Mouse (Mus musculus) left cerebral cortex, adult 2 months (tissue): ENCODE data around the gene Hist1h3b. TPM values are rescaled to one million over a fixed set of nuclear protein-coding genes. Genes with fewer than 3 reads are reported as not detected.

Experiments
- DNase-seq, 2 experiments: peaks; one replicate each; pipeline ENCODE4 v3.0.0; 2021 to 2022; ENCODE audit warnings: low spot score in 2 of 2, mixed read lengths in 1 of 2; ENCODE audit errors: extremely low spot score in 1 of 2
- H3K27ac ChIP-seq: fragments of 200-600 bp; 2 replicates; pipeline ENCODE4 v1.8.1; 2022
- H3K4me3 ChIP-seq: fragments of 200-600 bp; 2 replicates; pipeline ENCODE4 v1.8.1; 2022
- CTCF ChIP-seq: fragments of 200-600 bp; IDR thresholded peaks from 2 replicates; pipeline ENCODE4 v1.8.1; 2022; ENCODE audit warnings: antibody characterized with exemption, mild to moderate bottlenecking, moderate library complexity
- intact Hi-C: fragments of 180-260 bp; cut with DNase I; formaldehyde crosslinking; loops from one replicate; pipeline ENCODE4 v1.15.1; 2025
- total RNA-seq, 2 experiments: library from RNA; stranded (reverse); gene quantifications; 2 replicates each; pipeline ENCODE4 v1.2.3; 2021

Hist1h3b gene
- total RNA-seq, 2 experiments from 2014 or later = 6.6 to 7.5 TPM

DNA sequence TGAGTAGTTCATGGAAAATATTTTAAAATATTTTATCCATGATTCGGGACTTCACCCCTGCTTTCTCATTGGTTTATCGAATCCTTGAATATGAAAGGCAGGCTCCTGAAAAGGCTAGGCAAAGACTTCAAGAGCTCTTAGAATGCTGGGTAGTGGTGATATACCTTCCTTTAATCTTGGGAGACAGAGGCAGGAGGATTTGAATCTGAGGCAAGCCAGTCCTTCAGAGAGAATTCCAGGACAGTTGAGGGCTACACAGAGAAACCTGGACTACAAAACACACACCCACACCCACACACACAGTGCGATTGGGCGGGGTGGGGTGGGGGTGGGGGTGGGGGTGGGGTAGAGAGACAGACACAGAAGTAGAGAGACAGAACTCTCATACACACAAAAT, 4.2 kb upstream of the Hist1h3b start:
- no peak for DNase-seq
- H3K27ac ChIP-seq = 0 out of 2 replicates have a peak overlapping the region, but pooled peaks have one; percentile 11
- no peak for TF ChIP-seq CTCF
- intact Hi-C loops = loop anchor here (2.0 to 10.0 kb wide), 2 partner anchors 165 to 313 kb away; no protein-coding TSS in a partner anchor
- no peak overlapping the region for H3K4me3 ChIP-seq

DNA sequence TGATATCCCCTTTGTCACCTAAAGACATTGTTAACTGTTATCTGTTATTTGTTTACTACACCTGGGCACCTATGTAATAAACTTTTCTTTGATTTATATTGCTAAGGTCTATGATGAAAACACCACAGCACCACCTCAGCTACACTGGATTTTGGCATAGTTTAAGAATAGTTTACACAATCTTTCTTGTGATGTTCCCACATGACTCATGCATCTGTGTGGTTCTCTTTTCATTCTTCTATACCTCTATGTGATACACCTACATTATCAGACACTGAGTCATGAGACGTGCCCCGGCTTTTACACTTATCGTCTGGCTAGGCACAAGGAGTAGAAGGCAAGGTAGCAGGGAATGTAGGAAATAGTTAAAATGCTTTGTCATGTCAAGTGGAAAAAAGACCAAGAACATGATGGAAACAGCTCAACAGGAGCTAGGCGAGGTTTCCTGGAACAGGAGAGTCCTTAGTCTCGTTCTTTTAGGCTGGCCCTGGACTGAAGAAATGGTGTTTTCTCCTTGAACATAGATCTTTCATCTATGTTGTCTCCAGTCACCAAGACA, 2.4 kb upstream of the Hist1h3b start:
- Histone ChIP-seq H3K27ac (no peak overlapping the region), H3K4me3 (no peak overlapping the region)
- no peak for DNase-seq
- no peak for TF ChIP-seq CTCF
- intact Hi-C loops = loop anchor here (5.0 to 10.0 kb wide), 2 partner anchors 315 to 1997 kb away; partner anchors contain the start of genes Hist1h2ak, Hist1h2bn and Hist1h4k

DNA sequence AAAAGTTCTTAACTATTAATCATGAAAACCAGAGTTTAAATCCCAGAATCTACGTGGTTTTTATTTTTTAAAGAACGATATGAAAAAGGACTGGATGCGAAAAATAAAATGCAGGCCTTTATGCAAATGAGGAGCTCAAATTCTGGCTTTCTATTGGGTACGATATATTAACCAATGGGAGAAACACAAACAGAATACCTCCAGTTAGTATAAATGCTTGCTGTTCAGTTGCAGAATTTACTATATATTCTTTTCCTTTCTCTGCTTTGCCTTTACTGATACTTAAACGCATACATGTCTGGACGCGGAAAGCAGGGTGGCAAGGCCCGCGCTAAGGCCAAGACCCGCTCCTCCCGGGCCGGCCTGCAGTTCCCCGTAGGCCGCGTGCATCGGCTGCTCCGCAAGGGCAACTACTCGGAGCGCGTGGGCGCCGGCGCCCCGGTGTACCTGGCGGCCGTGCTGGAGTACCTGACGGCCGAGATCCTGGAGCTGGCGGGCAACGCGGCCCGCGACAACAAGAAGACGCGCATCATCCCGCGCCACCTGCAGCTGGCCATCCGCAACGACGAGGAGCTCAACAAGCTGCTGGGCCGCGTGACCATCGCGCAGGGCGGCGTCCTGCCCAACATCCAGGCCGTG, 1.1 kb upstream of the Hist1h3b start, which contains the start of gene Hist1h2ab:
Hist1h2ab (plus strand) TSS at position 288 of the 639 bp plus-strand sequence.
- peak within 1 kb of the TSS; percentile 88 for H3K27ac ChIP-seq
- peak; percentile 46 to 49 for DNase-seq
- peak within 1 kb of the TSS; percentile 48 for H3K4me3 ChIP-seq
- intact Hi-C loops = loop anchor here (5.0 kb wide), 1 partner anchor 1999 kb away; the partner anchor contains the start of genes Hist1h2ak, Hist1h2bn and Hist1h4k

DNA sequence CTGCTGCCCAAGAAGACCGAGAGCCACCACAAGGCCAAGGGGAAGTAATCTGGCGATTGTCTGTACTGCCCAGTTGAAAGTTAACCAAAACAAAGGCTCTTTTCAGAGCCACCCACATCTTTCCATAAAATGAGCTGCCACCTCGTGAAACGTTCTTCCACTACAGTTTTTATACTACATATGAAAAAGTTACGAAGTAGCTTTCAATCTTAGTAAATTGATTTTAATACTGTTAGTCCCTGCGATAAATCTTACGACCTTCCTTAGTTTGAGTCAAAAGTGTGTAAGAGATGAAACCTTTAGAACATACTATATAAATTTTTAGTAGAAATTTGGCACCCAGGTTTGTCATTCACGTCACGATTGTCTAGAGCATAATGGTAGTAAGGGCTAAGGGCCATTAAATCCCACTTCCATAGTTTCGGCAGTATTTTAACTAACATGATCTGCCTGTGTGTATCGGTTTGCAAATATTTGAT, 550 bp upstream of the Hist1h3b start:
- intact Hi-C loops = loop anchor here (5.0 kb wide), 1 partner anchor 1999 kb away; the partner anchor contains the start of genes Hist1h2ak, Hist1h2bn and Hist1h4k
- Histone ChIP-seq H3K4me3 (peak overlapping the region; percentile 41), H3K27ac (peak overlapping the region; percentile 81; the same call in 1 of the 2 replicates)
- TF ChIP-seq CTCF = no peak
- no peak for DNase-seq

DNA sequence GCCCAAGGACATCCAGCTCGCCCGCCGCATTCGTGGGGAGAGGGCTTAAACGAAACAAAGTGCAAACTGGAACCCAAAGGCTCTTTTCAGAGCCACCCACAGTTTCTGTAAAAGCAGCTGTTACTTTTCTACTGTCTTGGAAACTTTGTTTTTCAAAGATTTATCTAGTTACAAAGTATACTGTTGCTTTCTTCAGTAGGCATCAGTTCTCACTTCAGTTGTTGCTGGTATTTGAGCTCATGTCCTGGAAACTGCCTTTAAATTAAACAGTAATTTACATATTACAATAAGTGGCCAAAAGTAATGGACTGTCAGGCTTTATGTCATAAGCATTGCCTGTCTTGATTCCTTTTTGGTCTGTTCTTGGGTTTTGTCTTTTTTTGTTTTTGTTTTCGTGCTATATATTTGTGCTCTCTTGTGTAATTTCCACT, 690 bp downstream of the Hist1h3b start:
- no peak for DNase-seq
- Histone ChIP-seq H3K4me3 (no peak overlapping the region), H3K27ac (no peak overlapping the region)
- intact Hi-C loops = loop anchor here (5.0 kb wide), 1 partner anchor 2000 kb away; the partner anchor contains the start of genes Hist1h2ak, Hist1h2bn and Hist1h4k
- TF ChIP-seq CTCF = no peak

DNA sequence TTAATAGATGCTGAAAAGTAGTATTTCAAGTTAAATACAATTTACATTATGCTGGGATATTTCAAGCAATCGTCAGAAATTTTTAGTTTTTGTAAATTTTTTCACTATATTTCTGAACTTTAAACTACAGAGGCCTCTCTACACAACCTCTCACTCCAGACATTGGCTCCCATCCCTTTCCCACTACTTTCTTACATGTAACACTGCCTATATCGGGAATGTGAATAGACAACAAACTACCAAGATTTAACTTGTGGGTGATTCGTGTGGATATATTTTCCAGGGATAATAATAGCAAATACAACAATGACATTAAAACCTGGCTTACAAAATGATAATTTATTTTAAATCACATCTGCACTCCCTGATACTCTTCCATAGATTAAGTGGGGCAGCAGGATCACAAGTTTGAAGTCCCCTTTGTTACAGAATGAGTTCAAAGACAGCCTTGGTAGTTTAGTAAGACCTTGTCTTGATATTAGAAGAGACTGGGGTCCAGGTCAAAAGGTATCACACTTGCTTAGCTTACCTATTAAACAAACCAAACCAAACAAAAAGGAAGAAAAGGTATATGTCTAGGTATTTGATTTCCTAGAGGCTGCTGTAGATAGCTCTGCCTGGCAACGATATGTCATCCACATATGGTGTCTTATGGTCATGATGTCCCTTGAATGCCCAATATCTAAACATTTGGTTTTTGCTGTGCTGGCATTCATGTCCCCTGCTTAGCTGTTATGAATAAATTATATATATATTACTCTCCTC, 1.4 kb downstream of the Hist1h3b start:
- intact Hi-C loops = loop anchor here (5.0 kb wide), 1 partner anchor 2001 kb away; the partner anchor contains the start of genes Hist1h2ak, Hist1h2bn and Hist1h4k
- TF ChIP-seq CTCF = no peak
- no peak overlapping the region for H3K4me3 ChIP-seq

DNA sequence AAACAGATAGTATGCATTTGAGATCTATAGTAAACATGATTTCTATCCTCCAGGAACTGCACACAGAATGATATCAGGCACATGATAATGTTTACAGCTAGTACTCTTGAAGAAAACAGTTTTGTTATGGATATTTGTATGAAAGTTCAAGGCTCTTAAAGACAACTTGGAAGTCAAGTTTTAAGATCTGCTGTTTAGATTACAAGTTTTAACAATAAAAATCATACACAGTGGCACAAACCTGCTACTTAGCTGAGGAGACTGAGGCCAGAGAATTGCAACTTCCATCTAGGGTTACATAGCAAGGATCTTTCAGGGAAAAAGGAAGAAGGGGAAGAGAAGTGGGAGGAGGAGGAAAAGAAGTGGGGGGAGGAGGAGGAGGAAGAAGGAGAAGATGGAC, 2.9 kb downstream of the Hist1h3b start:
- intact Hi-C loops = loop anchor here (5.0 kb wide), 1 partner anchor 2003 kb away; the partner anchor contains the start of genes Hist1h2ak, Hist1h2bn and Hist1h4k
- TF ChIP-seq CTCF = no peak
- Histone ChIP-seq H3K27ac (no peak overlapping the region), H3K4me3 (no peak overlapping the region)
- no peak for DNase-seq

More for the DNA sequence above, 1.4 kb downstream of the Hist1h3b start:
- DNase-seq = no peak
- H3K27ac ChIP-seq = no peak overlapping the region

DNA sequence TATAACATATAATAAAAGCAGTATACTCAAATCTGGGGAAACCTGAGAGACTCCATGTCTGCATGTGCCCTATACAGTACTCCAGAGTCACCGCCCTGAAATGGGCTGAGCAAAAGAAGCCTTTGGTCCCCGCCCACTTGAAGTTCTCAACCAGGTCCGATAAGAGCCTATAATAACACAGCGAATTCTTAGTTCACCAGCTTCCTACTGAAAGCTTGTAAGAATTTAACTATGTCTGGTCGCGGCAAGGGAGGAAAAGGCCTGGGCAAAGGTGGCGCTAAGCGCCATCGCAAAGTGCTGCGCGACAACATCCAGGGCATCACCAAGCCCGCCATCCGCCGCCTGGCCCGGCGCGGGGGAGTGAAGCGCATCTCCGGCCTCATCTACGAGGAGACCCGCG, 4.7 kb downstream of the Hist1h3b start, which contains the start of gene Hist1h4b:
Hist1h4b (plus strand) TSS at position 224 of the 400 bp plus-strand sequence.
- H3K27ac ChIP-seq = peak within 1 kb of the TSS; percentile 75
- H3K4me3 ChIP-seq = peak within 1 kb of the TSS; percentile 40
- intact Hi-C loops = no loop called here
- peak; percentile 82 to 88 for DNase-seq
- no peak for TF ChIP-seq CTCF

DNA sequence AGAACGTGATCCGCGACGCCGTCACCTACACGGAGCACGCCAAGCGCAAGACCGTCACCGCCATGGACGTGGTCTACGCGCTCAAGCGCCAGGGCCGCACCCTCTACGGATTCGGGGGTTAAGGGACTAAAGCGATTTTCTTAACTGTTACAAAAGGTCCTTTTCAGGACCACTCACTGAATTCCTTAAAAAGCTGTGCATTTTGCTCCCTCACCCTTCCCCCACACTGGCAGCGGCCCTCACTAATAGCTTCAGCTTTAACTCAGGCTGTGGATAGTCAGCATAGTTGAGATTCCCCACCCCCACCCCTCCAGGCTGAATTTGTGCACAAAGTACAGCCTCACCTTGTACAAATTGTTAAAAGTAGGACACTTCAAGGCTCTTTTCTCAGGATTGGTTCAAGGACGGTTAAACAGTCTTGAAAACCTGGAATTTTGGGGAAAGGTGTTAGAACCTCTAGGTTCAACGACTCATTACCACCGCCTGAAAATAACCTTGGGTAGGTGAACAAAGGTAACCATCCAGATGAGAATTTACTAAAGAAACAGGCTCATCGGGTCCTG, 5.2 kb downstream of the Hist1h3b start:
- no peak for TF ChIP-seq CTCF
- peak overlapping the region; percentile 75 for H3K27ac ChIP-seq
- peak overlapping the region; percentile 40 for H3K4me3 ChIP-seq
- intact Hi-C loops = no loop called here
- DNase-seq = no peak

DNA sequence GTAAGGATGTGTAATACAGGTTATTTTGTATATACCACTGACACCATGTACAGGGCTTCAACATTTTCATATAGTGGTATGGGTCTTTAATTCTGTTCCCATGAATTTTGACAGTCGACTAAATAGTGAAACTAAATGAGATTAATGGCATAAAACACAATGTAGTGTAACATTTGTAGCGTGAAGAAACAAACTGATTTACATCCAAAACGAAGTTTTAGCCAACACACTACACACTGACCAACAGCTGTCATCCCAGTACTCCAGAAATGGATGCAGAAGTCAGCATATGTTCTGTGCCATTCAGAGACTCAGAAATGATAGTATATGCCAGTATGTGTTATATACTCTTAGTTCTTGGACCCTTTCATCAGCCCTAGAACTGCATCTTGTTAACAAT, 5.9 kb downstream of the Hist1h3b start:
- intact Hi-C loops = no loop called here
- TF ChIP-seq CTCF = no peak

DNA sequence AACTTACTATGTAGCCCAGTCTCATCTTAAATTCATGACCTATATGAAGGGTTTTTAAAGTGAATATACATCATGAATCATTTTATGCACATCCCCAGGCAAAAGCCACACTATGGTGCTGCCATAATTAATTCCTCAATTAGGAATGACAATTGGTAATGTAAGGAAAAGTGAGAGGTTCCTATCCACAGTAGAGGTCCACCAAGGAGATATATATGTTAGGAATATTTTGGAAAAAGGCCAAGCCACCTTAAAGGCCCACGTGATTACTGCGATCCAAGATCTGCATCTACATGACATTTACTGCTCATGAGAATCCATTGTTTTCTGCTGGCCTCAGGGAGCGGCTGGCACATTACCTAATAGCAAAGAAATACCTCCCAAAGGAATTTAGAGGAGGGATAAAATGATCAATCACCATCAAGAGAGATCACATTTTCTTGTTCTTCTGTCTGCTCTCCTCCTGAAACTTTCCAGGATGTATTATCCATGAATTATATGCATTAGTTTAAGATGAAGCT, 7.2 kb downstream of the Hist1h3b start:
- intact Hi-C loops = no loop called here
- TF ChIP-seq CTCF = no peak
- no peak overlapping the region for H3K27ac ChIP-seq
- DNase-seq = no peak
- no peak overlapping the region for H3K4me3 ChIP-seq

More for the DNA sequence above, 5.9 kb downstream of the Hist1h3b start:
- Histone ChIP-seq H3K4me3 (no peak overlapping the region), H3K27ac (no peak overlapping the region)
- no peak for DNase-seq
